Mouse (Mus musculus): ENCODE data around the gene Myo15b.

The Myo15b gene

GRCm38 (mm10) chr11:115876438-115876837, 18.2 kb downstream of the Myo15b start:
- no peak for DNase-seq

- no peak for DNase-seq
These were observed 19.1 kb downstream of the Myo15b start for GRCm38 (mm10) chr11:115877174-115877755.

DNA sequence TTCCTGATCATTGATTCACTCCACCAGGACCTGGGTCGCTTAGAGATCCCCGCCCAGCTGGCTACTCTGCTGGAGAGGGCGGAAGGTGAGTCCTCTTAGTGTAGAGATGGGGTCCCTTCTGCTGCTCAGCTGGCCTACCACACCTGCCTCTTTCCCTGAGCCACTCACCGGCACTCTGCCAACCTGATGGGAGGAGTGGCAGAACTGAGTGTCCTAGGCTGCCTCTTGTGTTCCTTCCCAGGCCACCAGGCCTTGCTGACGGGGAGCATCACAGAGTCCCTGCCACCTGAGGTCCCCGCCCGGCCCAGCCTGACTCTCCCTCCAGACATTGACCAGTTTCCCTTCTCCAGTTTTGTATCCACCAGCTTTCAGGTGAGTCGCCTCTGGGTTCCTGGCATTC, 19.9 kb downstream of the Myo15b start:
- no peak for DNase-seq

GRCm38 (mm10) chr11:115881002-115881401, 22.8 kb downstream of the Myo15b start:
- DNase-seq: peak; percentile 72

GRCm38 (mm10) chr11:115883251-115883650, 25.0 kb downstream of the Myo15b start:
- no peak for DNase-seq

- no peak for DNase-seq
These were observed 26.2 kb downstream of the Myo15b start for GRCm38 (mm10) chr11:115884361-115884760.

DNA sequence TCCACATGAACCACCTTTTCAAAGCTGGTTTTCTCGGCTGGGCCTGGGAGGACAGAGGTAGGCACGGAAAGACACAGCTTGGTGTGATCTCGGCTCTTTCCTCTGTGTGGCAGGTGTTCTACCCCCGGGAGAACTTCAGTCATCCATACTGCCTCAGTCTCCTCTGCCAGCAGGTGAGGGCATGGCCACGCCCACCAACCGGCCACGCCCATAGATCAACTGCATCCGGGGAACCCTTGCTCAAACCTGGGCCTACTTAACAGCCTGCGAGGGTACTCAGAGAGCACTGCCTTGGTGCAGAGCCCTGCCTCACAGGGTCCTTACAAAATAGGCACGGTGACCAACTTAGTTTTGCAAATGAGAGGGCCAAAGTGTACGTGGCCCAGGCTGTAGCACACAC, 27.1 kb downstream of the Myo15b start:
- peak; percentile 30 for DNase-seq

DNA sequence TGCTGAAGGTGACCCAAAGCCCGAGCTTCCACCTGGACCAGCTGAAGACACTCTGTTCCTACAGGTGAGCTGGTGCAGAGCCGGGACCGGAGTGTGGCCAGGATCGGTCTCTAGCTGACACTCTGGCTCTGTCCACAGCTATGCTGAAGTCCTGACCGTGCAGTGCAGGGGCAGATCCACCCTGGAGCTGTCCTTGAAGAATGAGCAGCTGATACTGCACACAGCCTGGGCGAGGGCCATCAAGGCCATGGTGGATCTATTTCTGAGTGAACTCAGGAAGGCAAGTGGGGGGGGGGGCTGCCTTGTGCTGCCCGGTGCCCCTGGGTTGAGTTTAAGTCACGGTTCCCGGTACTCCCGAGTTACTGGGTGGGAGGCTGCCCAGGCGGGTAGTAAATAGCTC, 28.2 kb downstream of the Myo15b start:
- DNase-seq: no peak

DNA sequence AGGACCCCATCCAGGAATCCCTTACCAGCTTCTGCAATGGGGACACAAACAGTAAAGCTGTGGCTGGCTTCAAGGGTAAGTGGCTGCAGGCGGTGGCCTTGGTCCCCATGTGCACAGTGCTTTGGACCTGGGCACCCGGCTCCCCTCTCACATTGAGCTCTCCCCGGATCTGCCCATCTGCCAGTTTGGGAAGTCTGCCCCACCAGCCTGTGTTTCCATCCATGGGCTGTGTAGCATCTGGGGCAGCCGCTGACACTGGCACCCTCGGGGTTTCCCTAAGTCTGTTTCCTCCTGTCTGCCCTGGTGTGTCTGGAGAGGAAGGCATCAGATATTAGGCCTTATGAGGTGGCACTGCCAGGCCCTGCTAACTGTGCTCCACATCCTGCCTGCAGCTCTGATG, 29.8 kb downstream of the Myo15b start:
- no peak for DNase-seq

GRCm38 (mm10) chr11:115889159-115889558, 31.0 kb downstream of the Myo15b start:
- DNase-seq: no peak

GRCm38 (mm10) chr11:115892213-115892612, 34.0 kb downstream of the Myo15b start:
- peak; percentile 28 for DNase-seq

DNA sequence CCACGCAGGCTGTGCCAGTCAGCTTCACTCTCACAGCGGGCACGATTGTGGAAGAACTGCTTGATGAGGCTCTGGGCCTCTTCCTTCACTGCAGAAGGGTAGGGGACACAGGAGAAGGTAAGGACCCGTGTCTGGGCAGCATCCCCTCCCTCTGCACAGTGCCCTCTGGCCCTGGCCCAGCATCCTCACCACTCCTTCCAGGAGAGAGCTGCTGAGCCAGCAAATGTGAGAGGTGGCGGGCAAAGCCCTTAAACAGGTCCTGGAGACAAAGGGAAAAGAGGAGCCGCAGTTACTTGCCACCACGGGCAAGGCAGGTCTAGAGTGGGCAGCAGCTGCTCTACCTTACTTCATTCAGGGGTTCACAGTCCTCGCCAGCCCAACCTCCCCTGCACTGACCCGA, 34.9 kb downstream of the Myo15b start:
- DNase-seq: no peak

DNA sequence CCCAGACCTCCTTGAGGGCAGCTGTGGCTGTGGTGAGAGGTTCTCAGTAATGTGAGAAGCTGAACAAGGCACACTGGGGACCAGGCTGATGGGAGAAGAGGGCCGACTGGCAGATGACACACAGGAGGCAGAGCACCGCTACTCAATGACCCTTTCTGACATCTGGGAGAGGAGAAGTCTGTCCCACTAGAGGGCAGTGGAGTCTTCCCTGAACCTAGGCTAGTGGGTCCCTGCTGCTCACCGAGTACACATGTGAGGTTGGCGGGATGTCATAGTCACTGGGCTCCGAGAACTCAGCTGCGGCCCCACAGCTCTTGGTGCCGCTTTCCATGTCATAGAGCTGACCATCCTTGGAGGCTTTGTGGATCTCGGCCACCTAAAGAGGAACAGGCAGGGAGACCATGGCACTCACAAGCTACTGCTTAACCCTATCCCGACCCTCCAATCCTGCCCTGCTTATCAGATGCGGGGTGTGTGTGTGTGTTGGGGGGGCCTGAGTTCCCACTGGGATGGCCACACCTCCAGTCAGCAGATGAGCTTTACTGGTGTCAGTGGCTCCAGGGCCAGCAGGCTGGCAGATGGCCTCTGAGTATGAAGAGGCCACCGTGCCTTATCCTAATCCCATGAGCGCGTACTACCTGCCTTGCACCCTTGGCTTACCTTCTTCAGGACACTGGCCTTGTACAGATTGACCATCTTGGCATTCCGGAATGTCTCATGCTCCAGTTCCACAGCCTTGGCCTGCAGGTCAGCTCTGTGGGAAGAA, 36.7 kb downstream of the Myo15b start:
- DNase-seq: peak; percentile 50

GRCm38 (mm10) chr11:115898446-115898845, 40.2 kb downstream of the Myo15b start:
- DNase-seq: no peak

DNA sequence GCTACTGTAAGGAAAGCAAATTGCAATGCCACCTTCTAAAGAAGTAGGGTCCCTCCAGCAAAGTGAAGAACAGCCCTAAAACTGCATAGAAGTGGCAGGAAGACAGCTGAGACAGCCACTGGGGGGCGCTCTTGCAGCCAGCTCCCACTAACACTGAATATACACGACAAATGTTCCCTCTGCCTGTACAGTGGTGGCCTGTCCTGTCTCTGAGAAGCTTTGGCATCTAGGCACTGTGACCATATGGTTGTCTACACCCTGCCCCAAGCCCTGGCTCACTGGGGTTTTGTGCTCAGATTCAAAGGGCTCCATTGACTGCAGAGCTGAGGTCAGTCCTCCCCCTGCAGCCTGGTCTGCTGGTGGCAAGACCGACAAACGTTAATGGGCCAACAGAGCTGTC, 40.7 kb downstream of the Myo15b start:
- DNase-seq: peak; percentile 88

DNA sequence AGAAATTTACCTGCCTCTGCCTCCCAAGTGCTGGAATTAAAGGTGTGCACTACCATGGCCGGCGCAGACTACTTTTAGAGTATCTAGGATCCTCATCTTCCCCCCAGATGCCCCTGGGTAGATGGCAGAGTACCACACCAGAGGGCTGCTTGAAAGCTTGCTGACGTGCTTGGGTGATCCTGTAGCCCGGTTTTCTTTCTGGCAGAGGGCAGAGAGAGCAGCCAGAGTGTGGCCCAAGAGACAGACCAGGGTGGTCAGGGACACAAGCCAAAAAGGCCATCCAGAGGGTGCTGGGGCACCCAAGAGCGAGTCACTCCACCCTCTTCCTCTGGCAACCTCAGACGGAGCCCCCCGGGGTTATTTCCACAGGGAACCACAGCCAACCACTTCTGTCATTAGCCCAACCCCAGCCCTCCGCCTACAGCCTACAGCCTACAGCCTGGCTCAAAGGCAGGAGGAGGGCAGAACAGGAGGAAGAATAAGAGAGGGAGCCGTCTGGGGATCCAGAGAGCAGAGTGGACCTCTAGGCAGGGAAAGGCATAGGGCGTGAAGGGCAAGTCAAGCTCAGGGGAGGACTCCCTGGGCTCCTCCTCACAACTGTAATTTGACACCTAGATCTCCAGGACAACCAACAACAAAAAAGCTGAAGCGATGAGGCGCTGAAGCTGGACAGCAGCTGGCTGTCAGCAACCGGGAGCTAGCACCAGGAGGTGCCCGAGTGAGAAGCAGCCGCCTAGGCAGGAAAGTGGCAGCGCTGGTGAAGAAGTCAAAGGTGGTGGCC, 41.5 kb downstream of the Myo15b start, which contains the start of gene Smim5:
Smim5 (plus strand) TSS at position 481 of the 781 bp plus-strand sequence.
- peak; percentile 75 for DNase-seq

- peak; percentile 53 for DNase-seq
These were observed 42.5 kb downstream of the Myo15b start for GRCm38 (mm10) chr11:115900561-115901337.

DNA sequence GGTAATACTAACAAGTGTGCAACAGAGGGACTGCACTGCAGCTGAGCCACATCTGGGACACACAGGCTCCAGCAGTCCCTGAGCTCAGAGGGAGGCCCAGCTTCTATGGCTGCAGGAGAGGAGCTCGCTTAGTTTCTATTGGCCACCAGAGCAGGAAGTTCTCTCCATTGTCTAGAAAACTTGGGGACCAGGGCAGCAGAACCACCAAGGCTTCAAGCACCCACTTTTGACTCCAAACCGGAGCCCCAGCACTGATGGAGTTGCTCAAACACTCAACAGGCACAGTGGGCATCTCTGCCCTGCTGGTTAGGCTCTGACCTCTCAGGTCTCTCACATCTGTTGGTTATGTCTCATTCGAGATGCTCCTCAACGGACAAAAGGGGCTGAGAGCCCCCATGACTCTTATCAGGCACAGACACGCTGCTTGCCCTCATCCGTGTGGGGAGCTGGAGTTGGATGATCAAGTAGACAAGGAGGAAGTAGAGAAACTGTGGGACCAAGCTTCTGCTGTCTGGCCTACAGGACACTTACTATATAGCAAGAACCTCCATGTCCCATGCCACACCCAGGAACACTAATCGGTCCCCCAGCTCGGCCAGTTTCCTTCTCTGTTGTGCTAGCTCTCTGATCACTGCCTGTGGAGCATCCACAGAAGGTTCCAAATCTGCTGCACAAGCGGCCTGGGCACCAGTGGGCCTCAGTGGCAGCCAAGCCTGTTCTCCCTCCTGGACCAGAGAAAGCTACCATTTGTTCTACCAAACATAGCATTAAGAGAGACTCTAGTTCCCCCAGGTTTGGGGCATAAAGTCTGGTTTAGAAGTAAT, 43.3 kb downstream of the Myo15b start:
- peak; percentile 84 for DNase-seq

DNA sequence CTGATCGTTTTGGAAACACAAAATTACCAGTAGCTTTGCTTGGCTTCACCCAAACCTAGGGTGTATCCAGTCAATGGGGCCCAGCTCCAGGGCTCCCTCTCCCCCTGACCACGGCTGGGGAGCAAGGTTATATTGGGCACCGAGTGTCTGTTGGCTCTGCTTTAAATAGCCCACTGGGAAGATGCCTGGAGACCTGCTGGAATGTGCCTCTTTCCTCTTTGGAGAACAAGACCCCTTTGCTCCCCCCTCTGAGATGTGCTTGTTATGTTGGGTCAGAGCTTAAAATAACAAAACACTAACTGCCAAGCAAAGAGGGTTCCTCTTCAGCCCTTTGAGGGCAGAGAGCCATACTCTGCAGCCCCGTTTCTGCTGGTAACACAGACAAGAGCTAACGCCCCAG, 44.0 kb downstream of the Myo15b start:
- peak; percentile 39 for DNase-seq

DNA sequence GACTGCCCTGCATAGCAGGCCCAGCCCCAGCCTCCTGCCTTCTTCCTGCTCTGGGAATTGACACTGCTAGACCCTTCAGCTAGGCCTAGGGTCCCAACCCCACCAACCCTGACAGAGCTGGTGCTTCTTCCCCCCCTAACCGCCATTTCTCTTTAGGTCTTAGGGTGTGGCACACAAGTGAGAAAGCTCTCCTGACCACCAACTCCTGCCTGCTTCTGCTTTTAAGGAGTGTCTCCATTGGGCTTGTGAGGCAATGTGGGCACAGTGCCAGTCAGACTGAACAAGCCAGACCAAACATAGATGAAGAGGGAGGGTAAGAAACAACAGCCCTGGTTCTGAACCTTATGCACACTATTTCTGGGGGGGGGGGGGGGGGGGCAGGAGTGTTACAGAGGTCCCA, 44.6 kb downstream of the Myo15b start:
- peak; percentile 49 for DNase-seq

GRCm38 (mm10) chr11:115903384-115904230, 45.4 kb downstream of the Myo15b start:
- DNase-seq: peak; percentile 96

Data from liver (tissue).